Mouse (Mus musculus) left cerebral cortex, postnatal 14 days (tissue): Measurements from ENCODE around the gene Kbtbd7. TPM values are rescaled to one million over a fixed set of nuclear protein-coding genes. Genes with fewer than 3 reads are reported as not detected.
"Not testable (repeated sequence)": the region's sequence is repeated elsewhere in the genome, so short reads cannot be mapped to it uniquely, and the experiment has no call there.

Experiments
- DNase-seq, 2 experiments: peaks; one replicate each; pipeline ENCODE4 v3.0.0; 2021 to 2022; ENCODE audit warnings: low spot score in 2 of 2, mixed read lengths in 1 of 2
- intact Hi-C: fragments of 180-260 bp; cut with DNase I; formaldehyde crosslinking; loops from one replicate; pipeline ENCODE4 v1.15.1; 2025
- total RNA-seq, 2 experiments: library from RNA; stranded (reverse); gene quantifications; 2 replicates each; pipeline ENCODE4 v1.2.3; 2021

Gene Kbtbd7
- total RNA-seq, 2 experiments from 2014 or later: 38.9 to 40.8 TPM

DNA sequence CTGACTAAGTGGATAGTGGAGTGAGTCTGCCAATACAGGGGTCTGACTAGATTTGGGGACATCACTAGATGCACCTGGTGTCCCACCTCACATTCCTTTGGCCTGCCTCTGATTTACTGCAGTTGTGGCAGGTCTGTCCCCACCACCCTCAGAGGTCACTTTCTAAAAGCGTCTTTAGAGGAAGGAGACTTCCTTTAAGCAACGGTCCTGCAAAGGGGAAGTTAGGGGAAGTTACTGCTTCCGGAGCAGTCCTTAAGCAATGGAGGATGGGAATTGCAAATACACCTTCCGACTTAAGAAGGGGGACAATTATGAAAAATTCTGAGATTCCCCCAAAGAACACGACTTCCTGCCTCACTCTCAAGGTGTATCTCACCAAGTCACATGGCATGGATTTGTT lies 15.1 kb downstream of the Kbtbd7 start:
- no peak for DNase-seq
- intact Hi-C loops: no loop called here

DNA sequence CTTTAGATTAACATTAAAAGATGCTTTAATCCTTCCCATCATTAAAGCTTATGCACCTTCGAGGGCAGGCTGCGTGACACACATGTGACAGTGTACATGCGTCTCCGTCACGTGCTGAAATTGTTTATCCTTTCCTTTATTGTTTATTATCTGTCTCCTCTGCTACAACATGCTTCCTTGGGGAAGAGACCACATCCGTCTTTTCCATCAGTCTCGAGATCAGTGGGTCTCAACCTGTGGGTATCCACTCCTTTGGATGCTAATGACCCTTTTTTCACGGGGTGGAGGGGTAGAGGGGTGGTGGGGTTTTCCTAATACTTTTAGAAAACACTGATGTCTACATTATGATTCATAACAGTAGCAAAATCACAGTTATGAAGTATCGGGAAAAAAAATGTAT lies 18.3 kb downstream of the Kbtbd7 start:
- no peak for DNase-seq
- intact Hi-C loops: no loop called here

DNA sequence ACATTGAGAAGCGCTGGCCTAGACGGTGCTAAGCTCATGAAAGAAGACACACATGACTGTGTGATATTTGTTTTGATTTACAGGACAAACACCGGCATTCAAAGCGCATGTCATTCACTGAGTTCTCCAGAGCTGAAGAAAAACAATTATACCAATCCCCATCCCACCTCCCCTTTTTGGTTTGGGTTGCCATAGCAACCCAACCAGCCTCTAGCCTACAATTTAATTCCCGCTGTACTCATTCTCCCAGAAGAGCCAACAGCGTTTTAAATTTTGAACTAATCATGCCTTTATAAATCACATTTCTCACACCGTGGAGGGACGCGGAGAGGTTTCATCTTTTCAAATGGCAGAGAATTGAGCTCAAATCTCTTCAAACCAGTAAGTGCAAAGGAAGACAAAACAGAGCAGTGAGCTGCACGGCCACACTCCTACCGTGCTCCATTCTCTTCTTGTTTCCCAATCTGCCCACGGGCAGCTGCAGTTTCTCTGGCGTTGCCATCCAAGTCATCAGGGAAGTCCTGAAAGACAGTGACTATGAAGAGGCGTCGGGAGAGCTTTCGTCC lies 18.8 kb downstream of the Kbtbd7 start:
- intact Hi-C loops: no loop called here
- peak; percentile 26 to 68 for DNase-seq

- intact Hi-C loops: not testable (repeated sequence)
- peak; percentile 81 to 83 for DNase-seq
Observed at GRCm38 (mm10) chr14:79451681-79452590, 25.6 kb downstream of the Kbtbd7 start, which contains the start of gene Kbtbd6. TSS of gene Kbtbd6 (plus strand) at chr14:79451835.

GRCm38 (mm10) chr14:79452591-79452934 lies 26.3 kb downstream of the Kbtbd7 start:
- DNase-seq, intact Hi-C loops: not testable (repeated sequence)

DNA sequence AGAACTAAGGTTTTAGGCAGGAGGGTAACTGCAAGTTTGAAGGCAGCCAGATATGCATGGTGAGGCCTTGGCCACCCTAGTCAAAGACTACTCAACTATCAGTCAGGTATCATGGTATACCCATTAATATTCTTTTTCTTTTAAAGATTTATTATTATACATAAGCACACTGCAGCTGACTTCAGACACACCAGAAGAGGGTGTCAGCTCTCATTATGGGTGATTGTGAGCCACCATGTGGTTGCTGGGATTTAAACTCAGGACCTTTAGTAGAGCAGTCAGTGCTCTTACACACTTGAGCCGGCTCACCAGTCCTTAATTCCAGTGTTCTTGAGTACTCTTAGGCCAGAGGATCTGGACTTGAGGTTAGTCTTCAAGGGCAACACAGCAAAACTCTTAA lies 34.1 kb downstream of the Kbtbd7 start:
- no peak for DNase-seq
- intact Hi-C loops: no loop called here

- intact Hi-C loops: no loop called here
- no peak for DNase-seq
Observed at GRCm38 (mm10) chr14:79460988-79461387, 34.7 kb downstream of the Kbtbd7 start.

GRCm38 (mm10) chr14:79465623-79466022 lies 39.3 kb downstream of the Kbtbd7 start:
- intact Hi-C loops: loop anchor here (5.0 kb wide), 1 partner anchor 73 kb away; the partner anchor contains the start of gene Naa16
- DNase-seq: no peak

GRCm38 (mm10) chr14:79467621-79468020 lies 41.3 kb downstream of the Kbtbd7 start:
- peak; percentile 73 to 78 for DNase-seq
- intact Hi-C loops: loop anchor here (5.0 kb wide), 1 partner anchor 75 kb away; the partner anchor contains the start of gene Naa16

- no peak for DNase-seq
Observed at GRCm38 (mm10) chr14:79473384-79473783, 47.1 kb downstream of the Kbtbd7 start.

More at GRCm38 (mm10) chr14:79473384-79473783, 47.1 kb downstream of the Kbtbd7 start:
- intact Hi-C loops: loop anchor here (5.0 kb wide), 1 partner anchor 346 kb away; no protein-coding TSS in a partner anchor

Other genes starting within 250 kb of the Kbtbd7 start
- gene Zfp957, start 179.1 kb upstream of the Kbtbd7 start, total RNA-seq: not detected
- 10 to 100 TPM; 42.7 to 43.2 TPM for gene Rgcc, start 124.9 kb upstream of the Kbtbd7 start, total RNA-seq
- gene Naa16, start 35.7 kb upstream of the Kbtbd7 start, total RNA-seq: 10 to 100 TPM; 11.8 to 14.1 TPM
- gene Mtrf1, start 28.7 kb upstream of the Kbtbd7 start, total RNA-seq: 1 to 10 TPM; 4.4 to 5.5 TPM
- 1 to 10 TPM in 1 of 2 experiments, under 1 TPM in 1; 0.99 to 1.4 TPM for gene Kbtbd6, start 25.3 kb downstream of the Kbtbd7 start, total RNA-seq
- 1 to 10 TPM; 4.3 to 5.4 TPM for gene Elf1, start 54.7 kb downstream of the Kbtbd7 start, total RNA-seq
- gene Wbp4, start 55.0 kb downstream of the Kbtbd7 start, total RNA-seq: 10 to 100 TPM; 40.9 to 44.9 TPM
- gene Sugt1, start 161.2 kb downstream of the Kbtbd7 start, total RNA-seq: 10 to 100 TPM; 77.5 to 80.1 TPM
- gene Cnmd, start 235.7 kb downstream of the Kbtbd7 start, total RNA-seq: 1 to 10 TPM; 1.1 to 1.2 TPM